In the genomic region with DNA sequence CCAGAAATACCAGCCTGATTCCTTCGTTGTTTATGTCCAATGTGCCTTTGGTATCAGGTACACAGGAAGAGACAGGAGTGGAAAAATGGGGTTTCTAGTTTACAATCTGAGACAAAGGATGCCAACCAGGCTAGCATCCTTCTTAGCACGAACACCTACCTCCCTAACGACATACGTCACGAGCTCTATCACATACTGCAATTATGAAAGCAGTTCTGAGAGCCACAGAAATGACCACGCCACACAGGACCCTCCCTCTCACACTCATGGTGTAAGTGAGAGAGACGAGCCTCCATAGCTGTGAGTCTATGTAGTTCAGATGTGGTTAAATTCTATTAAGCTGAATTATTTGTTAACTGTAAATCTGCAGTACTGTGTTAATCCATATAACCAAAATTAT, we compare ENCODE assay signal across 22 mouse cellular contexts.
A peak's percentile ranks its signal among the peaks of the same experiment; 100 is the strongest.
DNase-seq lines count a peak whose midpoint lies in the region; ATAC-seq and TF ChIP-seq lines count a peak whose summit lies in the region.
"Had no signal": no experiment of that assay in that cellular context is flagged by ENCODE, and none has a peak within 500 bp of the region (broad histone marks: within the 10 kb centered on the region; RNA-seq: fewer than 3 reads in every experiment).

No protein-coding gene starts in this region.

- H3K27me3 ChIP-seq in hindbrain, embryonic 13.5 days = no peaks in the 10 kb centered on the region
- no peaks in the 10 kb centered on the region for H3K27me3 ChIP-seq in hindbrain, embryonic 14.5 days (ENCODE audit: control insufficient read depth, insufficient read depth, low read length)
- H3K27me3 ChIP-seq in limb, embryonic 12.5 days = no peaks in the 10 kb centered on the region
- no peaks in the 10 kb centered on the region for H3K27me3 ChIP-seq in limb, embryonic 14.5 days (ENCODE audit: control insufficient read depth, insufficient read depth, low read length)
- H3K27me3 ChIP-seq: forebrain, embryonic 13.5 days; heart, embryonic 12.5 days; hindbrain, embryonic 12.5 days had no signal

- H3K27ac ChIP-seq in hindbrain, embryonic 13.5 days = 0 out of 2 replicates have a peak overlapping the region, but pooled peaks have one; percentile 15
- H3K27ac ChIP-seq in hindbrain, embryonic 14.5 days = no peak overlapping the region
- no peak overlapping the region for H3K27ac ChIP-seq in limb, embryonic 12.5 days
- H3K27ac ChIP-seq in limb, embryonic 14.5 days (replicated peaks; ENCODE audit: low read depth, low read length) = no peak overlapping the region
- H3K27ac ChIP-seq: forebrain, embryonic 10.5 days; forebrain, embryonic 13.5 days; hindbrain, embryonic 12.5 days; hindbrain, postnatal 0 days had no signal

- peaks cover 45% of the 10 kb centered on the region for H3K4me1 ChIP-seq in hindbrain, embryonic 13.5 days (replicated peaks)
- peaks cover 27% of the 10 kb centered on the region for H3K4me1 ChIP-seq in hindbrain, embryonic 14.5 days (replicated peaks; ENCODE audit: control insufficient read depth, insufficient read depth, low read length)
- peaks cover 85% of the 10 kb centered on the region for H3K4me1 ChIP-seq in limb, embryonic 12.5 days (replicated peaks)
- H3K4me1 ChIP-seq in limb, embryonic 14.5 days (ENCODE audit: control insufficient read depth, insufficient read depth, low read length) = peaks cover 50% of the 10 kb centered on the region

- H3K9ac ChIP-seq in hindbrain, embryonic 13.5 days = no peak overlapping the region
- no peak overlapping the region for H3K9ac ChIP-seq in hindbrain, embryonic 14.5 days
- no peak overlapping the region for H3K9ac ChIP-seq in limb, embryonic 12.5 days (replicated peaks)
- peak overlapping the region; percentile 26; the same call in 1 of the 2 replicates for H3K9ac ChIP-seq in limb, embryonic 14.5 days (ENCODE audit: low read depth, low read length, severe bottlenecking)
- H3K9ac ChIP-seq: forebrain, embryonic 13.5 days; heart, embryonic 12.5 days; hindbrain, embryonic 12.5 days had no signal

- no peak for ATAC-seq in hindbrain, embryonic 13.5 days (ENCODE audit: low FRiP score)
- ATAC-seq in hindbrain, embryonic 14.5 days (ENCODE audit: low FRiP score) = no peak
- ATAC-seq in limb, embryonic 12.5 days (ENCODE audit: insufficient number of reproducible peaks, insufficient read depth, low FRiP score, low TSS enrichment, low read depth) = no peak
- ATAC-seq in limb, embryonic 14.5 days (ENCODE audit: low FRiP score, low read depth) = no peak
- ATAC-seq: activated CD4-positive, CD25-positive, alpha-beta regulatory T cell, adult 4 months; forebrain, embryonic 13.5 days; forebrain, embryonic 16.5 days; hindbrain, postnatal 0 days; inflammation-experienced regulatory T-cells, adult 6 months had no signal

- H3K9me3 ChIP-seq in hindbrain, embryonic 13.5 days = no peaks in the 10 kb centered on the region
- no peaks in the 10 kb centered on the region for H3K9me3 ChIP-seq in hindbrain, embryonic 14.5 days (ENCODE audit: control insufficient read depth, low read length)
- no peaks in the 10 kb centered on the region for H3K9me3 ChIP-seq in limb, embryonic 12.5 days
- H3K9me3 ChIP-seq in limb, embryonic 14.5 days (ENCODE audit: control insufficient read depth, low read length) = no peaks in the 10 kb centered on the region
- H3K9me3 ChIP-seq: forebrain, embryonic 10.5 days; forebrain, embryonic 13.5 days; heart, embryonic 12.5 days; hindbrain, embryonic 12.5 days had no signal

- DNase-seq in hindbrain, embryonic 14.5 days (ENCODE audit: low spot score) = no peak
- DNase-seq in limb, embryonic 14.5 days (ENCODE audit: low spot score) = no peak
- DNase-seq in lung, postnatal 10 days = no peak
- DNase-seq in adipocyte (ENCODE audit: low spot score) = no peak
- DNase-seq: adrenal gland, postnatal 10 days; adrenal gland, postnatal 36 days; cerebellum, adult 18-20 months; cerebellum, adult 9-10 months; cerebellum, postnatal 14 days; gastrocnemius, postnatal 10 days; gastrocnemius, postnatal 36 days; heart, postnatal 14 days had no signal

- no peak for TF ChIP-seq POLR2A in limb, embryonic 14.5 days (IDR thresholded peaks at IDR 0.05; ENCODE audit: borderline replicate concordance, extremely low read depth, insufficient read depth, insufficient read length)

- H3K4me2 ChIP-seq in hindbrain, embryonic 13.5 days = no peak overlapping the region
- no peak overlapping the region for H3K4me2 ChIP-seq in hindbrain, embryonic 14.5 days (replicated peaks)
- H3K4me2 ChIP-seq in limb, embryonic 12.5 days = 0 out of 2 replicates have a peak overlapping the region, but pooled peaks have one; percentile 8
- H3K4me2 ChIP-seq in limb, embryonic 14.5 days (replicated peaks; ENCODE audit: low read depth, low read length, severe bottlenecking) = peak overlapping the region; percentile 39
- H3K4me2 ChIP-seq: forebrain, embryonic 13.5 days; heart, embryonic 12.5 days; hindbrain, embryonic 12.5 days had no signal

- 81% methylated on average over 7 of the region's 7 CpGs for WGBS in hindbrain, embryonic 13.5 days
- WGBS in hindbrain, embryonic 14.5 days = 88% methylated on average over 7 of the region's 7 CpGs
- WGBS in limb, embryonic 12.5 days = 60% methylated on average over 7 of the region's 7 CpGs
- WGBS in limb, embryonic 14.5 days = 64% methylated on average over 7 of the region's 7 CpGs

- no peak overlapping the region for H3K4me3 ChIP-seq in hindbrain, embryonic 13.5 days
- no peak overlapping the region for H3K4me3 ChIP-seq in hindbrain, embryonic 14.5 days (replicated peaks; ENCODE audit: low read length)
- no peak overlapping the region for H3K4me3 ChIP-seq in limb, embryonic 12.5 days (replicated peaks)
- peak overlapping the region; percentile 9 for H3K4me3 ChIP-seq in limb, embryonic 14.5 days (replicated peaks; ENCODE audit: low read length)
- H3K4me3 ChIP-seq: forebrain, embryonic 10.5 days; forebrain, embryonic 13.5 days; heart, embryonic 12.5 days; hindbrain, embryonic 12.5 days had no signal

- H3K36me3 ChIP-seq in hindbrain, embryonic 13.5 days = no peaks in the 10 kb centered on the region
- H3K36me3 ChIP-seq in hindbrain, embryonic 14.5 days (replicated peaks; ENCODE audit: control insufficient read depth, insufficient read depth) = no peaks in the 10 kb centered on the region
- no peaks in the 10 kb centered on the region for H3K36me3 ChIP-seq in limb, embryonic 12.5 days
- H3K36me3 ChIP-seq in limb, embryonic 14.5 days (ENCODE audit: control insufficient read depth, insufficient read depth, low read length) = no peaks in the 10 kb centered on the region
- H3K36me3 ChIP-seq: forebrain, embryonic 10.5 days; heart, embryonic 12.5 days; hindbrain, embryonic 12.5 days had no signal

Comparison
In these comparisons a context has a peak if more than half of its experiments do, and no peak if none do; other contexts are left out.
1. H3K4me2 ChIP-seq: peak in limb, embryonic 12.5 days (single experiment) and limb, embryonic 14.5 days (single experiment); none in hindbrain, embryonic 13.5 days (single experiment) and hindbrain, embryonic 14.5 days (single experiment).